Mouse (Mus musculus) layer of hippocampus, postnatal 36 days (tissue): Measurements from ENCODE around the gene Snrnp25. TPM values are rescaled to one million over a fixed set of nuclear protein-coding genes. Genes with fewer than 3 reads are reported as not detected.
"Not testable (repeated sequence)": the region's sequence is repeated elsewhere in the genome, so short reads cannot be mapped to it uniquely, and the experiment has no call there.

Source experiments
- DNase-seq, 2 experiments: peaks; one replicate each; pipeline ENCODE4 v3.0.0; 2022
- total RNA-seq, 2 experiments: library from RNA; stranded (reverse); gene quantifications; 2 replicates each; pipeline ENCODE4 v1.2.3; 2021

Gene Snrnp25
- total RNA-seq, 2 experiments from 2014 or later = 18.0 to 19.0 TPM

- DNase-seq = no peak
Measured at GRCm38 (mm10) chr11:32195867-32196540, 9.2 kb upstream of the Snrnp25 start.

GRCm38 (mm10) chr11:32196727-32197126 is 8.5 kb upstream of the Snrnp25 start:
- no peak for DNase-seq

- DNase-seq = no peak
Measured at GRCm38 (mm10) chr11:32197766-32198165, 7.4 kb upstream of the Snrnp25 start.

DNA sequence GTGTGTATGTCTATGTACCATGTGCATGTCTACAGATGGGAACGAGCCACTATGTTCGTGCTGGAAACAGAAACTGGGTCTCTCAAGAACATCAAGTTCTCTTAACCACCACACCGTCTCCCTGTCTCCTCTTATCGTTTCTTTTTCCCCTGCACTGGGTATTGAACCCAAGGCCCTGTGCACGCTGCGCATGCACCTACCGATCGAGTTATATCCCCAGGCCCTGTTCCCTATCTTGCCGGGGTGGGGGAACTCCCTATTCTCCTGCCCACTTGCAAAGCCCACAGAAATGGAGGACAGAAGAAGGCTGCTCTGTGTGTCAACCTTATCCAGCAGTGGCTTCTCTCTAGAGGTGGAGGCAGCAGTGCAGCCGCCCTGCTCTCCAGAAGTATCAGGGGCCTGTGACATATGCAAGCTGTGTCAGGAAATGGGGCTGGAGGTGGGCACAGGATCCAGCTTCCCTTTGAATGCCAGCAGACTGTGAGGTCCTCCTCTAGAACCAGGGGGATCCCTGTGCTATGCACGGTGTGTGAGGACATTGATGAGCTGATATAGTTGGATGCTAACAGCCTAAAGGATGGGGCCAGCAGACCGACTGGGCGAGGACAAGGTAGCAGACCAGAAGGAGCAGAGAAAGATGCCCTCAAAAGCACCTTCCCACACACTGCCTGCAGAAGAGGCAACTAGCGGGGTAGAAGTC is 6.8 kb upstream of the Snrnp25 start:
- no peak for DNase-seq

DNA sequence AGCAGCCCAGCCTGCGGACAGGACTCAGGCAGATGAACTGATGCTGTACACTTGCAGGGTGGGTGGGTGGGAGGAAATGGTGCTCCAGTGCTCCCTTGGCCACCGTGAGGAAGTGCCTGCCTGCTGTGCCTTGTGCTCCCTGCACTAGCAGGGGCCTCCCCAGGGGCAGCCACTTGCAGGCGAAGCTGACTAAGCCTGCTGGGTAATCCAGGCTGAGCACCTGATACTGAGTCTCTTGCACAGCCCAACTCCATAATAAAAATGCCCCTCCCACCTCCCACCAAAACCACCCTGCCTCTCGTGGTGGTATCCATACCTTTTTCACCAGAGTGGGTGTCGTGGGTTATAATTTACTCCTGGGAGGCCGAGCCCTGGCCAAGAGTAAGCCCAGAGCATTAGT is 6.0 kb upstream of the Snrnp25 start:
- DNase-seq = no peak

DNA sequence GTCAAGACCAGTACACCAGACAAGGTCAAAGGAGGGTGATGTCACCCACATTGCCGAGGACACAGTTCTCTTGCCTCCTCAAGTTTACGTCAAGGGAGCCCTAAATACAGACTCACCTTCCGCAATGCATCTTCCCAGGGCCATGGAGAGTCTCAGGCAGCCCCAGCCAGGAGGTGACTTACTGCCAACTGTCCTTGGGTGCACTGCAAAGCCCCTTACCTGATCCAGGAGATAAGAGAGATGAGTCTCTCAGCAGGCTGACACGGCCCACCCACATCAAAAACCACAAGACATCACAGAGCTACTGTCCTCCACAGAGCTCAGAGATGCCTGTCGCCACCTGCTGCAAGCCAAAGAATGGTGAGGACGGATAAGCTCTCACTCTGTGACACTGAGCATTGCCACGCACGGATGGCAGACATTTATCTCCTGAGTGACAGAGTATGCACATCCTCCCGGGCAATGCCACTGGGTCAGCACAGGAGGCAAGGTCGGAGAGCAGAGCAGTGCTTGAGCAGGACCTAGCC is 5.1 kb upstream of the Snrnp25 start, which contains the start of gene Il9r:
Gene Il9r, minus strand, starts transcription at position 205 of the 527 bp plus-strand sequence.
- no peak for DNase-seq

- not testable (repeated sequence) for DNase-seq
Measured at GRCm38 (mm10) chr11:32200992-32201391, 4.2 kb upstream of the Snrnp25 start.

- no peak for DNase-seq
Measured at GRCm38 (mm10) chr11:32201922-32202685, 3.1 kb upstream of the Snrnp25 start.

GRCm38 (mm10) chr11:32210623-32211022 is 5.4 kb downstream of the Snrnp25 start:
- no peak for DNase-seq

DNA sequence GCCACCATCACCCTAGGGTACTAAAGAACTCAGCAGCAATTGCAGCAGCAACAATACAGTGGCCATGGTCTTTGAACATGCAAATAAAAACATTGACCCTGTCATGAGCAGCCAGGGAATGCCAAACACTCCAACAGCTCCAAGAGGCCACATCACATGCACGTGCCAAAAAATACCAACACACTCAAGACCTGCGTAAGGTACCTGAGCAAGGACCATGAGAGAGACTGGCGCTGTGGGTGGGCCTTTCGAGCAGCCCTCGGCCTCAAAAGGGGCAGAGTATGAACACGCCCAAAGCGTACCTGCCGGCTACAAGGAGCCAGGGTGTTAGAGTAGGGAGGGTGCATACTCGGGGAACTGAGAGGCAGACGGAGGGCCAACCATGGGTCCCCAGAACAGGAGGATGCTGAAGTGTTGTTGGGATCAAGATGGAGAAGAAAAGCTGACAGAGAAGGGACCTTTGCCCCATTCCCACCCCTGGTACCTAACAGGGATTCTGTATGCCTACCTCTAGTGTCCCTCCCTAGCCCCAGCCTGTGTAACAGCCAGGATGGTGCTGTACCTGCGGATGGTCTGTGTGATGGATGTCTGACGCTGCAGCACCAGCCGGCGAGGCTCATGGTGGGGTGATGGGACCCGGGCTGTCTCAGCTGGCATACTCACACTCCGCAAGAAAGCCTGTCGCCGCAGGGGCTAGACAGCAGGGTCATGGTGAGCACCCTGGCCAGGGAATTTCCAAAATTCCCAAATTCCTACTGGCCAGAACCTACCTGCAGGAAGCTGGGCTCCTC is 10.4 kb downstream of the Snrnp25 start:
- no peak for DNase-seq

- peak in 1 of 2 experiments; percentile 65 for DNase-seq
Measured at GRCm38 (mm10) chr11:32216851-32217250, 11.6 kb downstream of the Snrnp25 start.

DNA sequence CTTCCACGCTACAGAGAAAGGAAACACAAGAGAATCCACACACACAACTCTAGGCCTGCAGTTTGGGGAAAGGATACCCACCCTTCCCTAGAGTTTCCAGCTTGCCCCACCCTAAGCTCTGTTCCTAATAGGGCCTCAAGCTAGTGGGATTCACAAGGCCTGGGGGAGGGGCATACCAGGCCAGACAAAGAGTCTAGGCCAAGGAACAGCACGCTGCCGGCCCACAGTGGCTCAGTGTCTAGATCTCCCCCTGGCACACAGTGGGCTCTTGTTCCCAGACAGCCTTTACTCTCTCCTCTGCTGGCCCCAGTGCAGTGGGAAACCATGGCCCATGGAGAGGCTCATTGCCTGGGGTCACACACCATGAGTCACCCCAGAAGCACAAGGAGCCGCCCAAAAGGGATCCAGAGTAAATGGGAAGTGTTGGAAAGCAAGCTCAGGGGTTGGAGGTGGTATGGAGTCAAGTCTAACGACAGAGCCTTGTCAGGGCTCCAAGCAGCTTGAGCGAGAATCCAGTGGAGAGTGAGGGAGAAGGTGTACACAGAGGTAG is 13.4 kb downstream of the Snrnp25 start:
- DNase-seq = peak in 1 of 2 experiments; percentile 26

GRCm38 (mm10) chr11:32219287-32219686 is 14.1 kb downstream of the Snrnp25 start:
- DNase-seq = no peak

GRCm38 (mm10) chr11:32220607-32221224 is 15.5 kb downstream of the Snrnp25 start:
- DNase-seq = no peak

DNA sequence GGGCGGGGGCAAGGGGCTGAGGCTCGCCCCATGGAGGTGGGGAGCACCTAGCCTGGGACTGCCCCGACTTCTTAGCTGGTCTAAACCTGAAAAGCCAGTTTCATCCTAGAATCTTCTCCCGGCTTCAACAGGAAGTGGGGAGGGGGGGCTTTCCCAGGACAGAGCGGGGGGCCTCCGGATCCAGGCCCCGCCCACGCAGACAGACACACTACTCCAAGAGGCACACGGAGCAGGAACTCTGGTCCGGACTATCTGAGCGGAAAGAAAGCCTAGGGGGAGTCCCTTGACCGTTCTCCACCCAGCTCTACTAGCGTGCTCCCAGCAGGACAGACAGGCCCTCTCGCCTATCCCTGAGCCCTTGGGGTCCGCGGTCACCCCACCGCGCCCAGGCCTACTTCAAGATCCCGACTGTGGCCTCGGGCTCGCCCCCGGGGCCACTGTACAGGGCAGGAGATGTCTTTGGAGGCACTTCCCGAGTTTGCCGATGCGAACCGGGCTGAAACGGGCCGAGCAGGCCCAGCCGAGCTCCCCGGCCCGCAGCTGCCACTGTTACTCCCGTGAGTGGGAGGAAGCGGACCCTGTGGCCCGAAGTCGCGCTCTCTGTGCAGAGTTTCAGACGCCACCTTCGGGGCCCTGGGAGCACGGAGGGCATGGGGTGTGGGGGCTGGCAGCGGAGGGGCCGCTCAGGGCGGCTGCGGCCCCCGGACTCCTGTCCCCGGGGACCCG is 16.2 kb downstream of the Snrnp25 start:
- no peak for DNase-seq

- peak in 1 of 2 experiments; percentile 31 for DNase-seq
Measured at GRCm38 (mm10) chr11:32221951-32222409, 16.8 kb downstream of the Snrnp25 start, which contains the start of gene Rhbdf1. Gene Rhbdf1 (minus strand): TSS chr11:32222300.

GRCm38 (mm10) chr11:32222570-32223194 is 17.5 kb downstream of the Snrnp25 start:
- no peak for DNase-seq

GRCm38 (mm10) chr11:32223297-32223967 is 18.2 kb downstream of the Snrnp25 start:
- no peak for DNase-seq

- DNase-seq = no peak
Measured at GRCm38 (mm10) chr11:32224468-32225139, 19.4 kb downstream of the Snrnp25 start.
